9 mouse cellular contexts compared by ENCODE assay signal in the genomic region with DNA sequence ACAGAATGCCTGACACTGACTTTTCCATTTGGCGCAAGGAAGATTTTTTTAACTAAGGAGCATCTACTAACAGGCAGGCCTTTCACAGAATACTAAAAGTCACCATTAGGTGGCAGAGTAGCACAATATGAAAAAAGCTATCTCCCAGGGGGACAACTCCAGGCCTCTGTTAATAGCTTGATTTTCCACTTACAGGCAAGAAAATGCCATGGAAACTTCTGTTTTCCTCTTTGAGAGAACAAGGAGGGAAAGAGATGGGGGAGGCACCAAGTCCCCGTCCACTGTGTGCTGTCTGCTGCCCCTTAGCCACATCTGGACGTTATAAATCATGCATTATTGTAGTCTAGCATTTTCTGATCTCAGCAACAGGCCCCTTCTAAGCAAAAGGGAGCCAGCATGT.
DNase-seq lines count a peak whose midpoint lies in the region; ATAC-seq lines count a peak whose summit lies in the region.
"Had no signal": no experiment of that assay in that cellular context is flagged by ENCODE, and none has a peak within 500 bp of the region (broad histone marks: within the 10 kb centered on the region; RNA-seq: fewer than 3 reads in every experiment).

No protein-coding gene starts in this region.

- 0 out of 2 replicates have a peak, but pooled peaks have one; percentile 5 for ATAC-seq in forebrain, embryonic 16.5 days
- peak; percentile 55; the same call in 1 of the 2 replicates for ATAC-seq in limb, embryonic 15.5 days (ENCODE audit: insufficient number of reproducible peaks, low FRiP score, low TSS enrichment, low read depth)

- peak; percentile 30 for DNase-seq in left cerebral cortex, adult 11 months (ENCODE audit: low spot score)
- no peak for DNase-seq in left cerebral cortex, postnatal 4 days
- peak; percentile 30 for DNase-seq in adipocyte (ENCODE audit: low spot score)
- DNase-seq in kidney, adult 11 months = peak; percentile 20
- DNase-seq in retina, postnatal 1 day = peak; percentile 86
- no peak for DNase-seq in testis, postnatal 14 days (ENCODE audit: low spot score)

- no peak overlapping the region for H3K9ac ChIP-seq in forebrain, embryonic 16.5 days (replicated peaks; ENCODE audit: low read depth, low read length)
- no peak overlapping the region for H3K9ac ChIP-seq in limb, embryonic 15.5 days

- no peaks in the 10 kb centered on the region for H3K9me3 ChIP-seq in forebrain, embryonic 16.5 days (ENCODE audit: control insufficient read depth, low read length)
- no peaks in the 10 kb centered on the region for H3K9me3 ChIP-seq in limb, embryonic 15.5 days

- WGBS in forebrain, embryonic 16.5 days = 26% methylated on average over 3 of the region's 3 CpGs
- 22% methylated on average over 3 of the region's 3 CpGs for WGBS in limb, embryonic 15.5 days

- H3K27me3 ChIP-seq in forebrain, embryonic 16.5 days (replicated peaks; ENCODE audit: control insufficient read depth, insufficient read depth, low read length) = peaks cover 2% of the 10 kb centered on the region; the same call in 1 of the 2 replicates
- peaks cover 7% of the 10 kb centered on the region; the same call in 1 of the 2 replicates for H3K27me3 ChIP-seq in limb, embryonic 15.5 days

- no peaks in the 10 kb centered on the region for H3K36me3 ChIP-seq in forebrain, embryonic 16.5 days (ENCODE audit: control insufficient read depth, insufficient read depth)
- H3K36me3 ChIP-seq in limb, embryonic 15.5 days = no peaks in the 10 kb centered on the region

- H3K27ac ChIP-seq in forebrain, embryonic 16.5 days (ENCODE audit: low read length) = peak overlapping the region; percentile 1; the same call in 1 of the 2 replicates
- H3K27ac ChIP-seq in limb, embryonic 15.5 days = peak overlapping the region; percentile 28; the same call in 1 of the 2 replicates

- no peak overlapping the region for H3K4me3 ChIP-seq in forebrain, embryonic 16.5 days (replicated peaks; ENCODE audit: low read length)
- no peak overlapping the region for H3K4me3 ChIP-seq in limb, embryonic 15.5 days
- H3K4me3 ChIP-seq: myocyte had no signal

- no peak overlapping the region for H3K4me2 ChIP-seq in forebrain, embryonic 16.5 days (ENCODE audit: low read length)
- no peak overlapping the region for H3K4me2 ChIP-seq in limb, embryonic 15.5 days

- intact Hi-C loops in left cerebral cortex, postnatal 4 days (cut with DNase I) = loop anchor here (5.0 kb wide), 1 partner anchor 1409 kb away; no protein-coding TSS in a partner anchor

- peaks cover 30% of the 10 kb centered on the region for H3K4me1 ChIP-seq in forebrain, embryonic 16.5 days (replicated peaks; ENCODE audit: control insufficient read depth, insufficient read depth, low read length)
- H3K4me1 ChIP-seq in limb, embryonic 15.5 days = peaks cover 24% of the 10 kb centered on the region

Comparison
In these comparisons a context has a peak if more than half of its experiments do, and no peak if none do; other contexts are left out.
1. DNase-seq: peak in left cerebral cortex, adult 11 months (single experiment), adipocyte (single experiment), kidney, adult 11 months (single experiment) and retina, postnatal 1 day (single experiment); none in left cerebral cortex, postnatal 4 days (single experiment) and testis, postnatal 14 days (single experiment).